Comparison of ENCODE assay signal across 9 mouse cellular contexts in the genomic region with DNA sequence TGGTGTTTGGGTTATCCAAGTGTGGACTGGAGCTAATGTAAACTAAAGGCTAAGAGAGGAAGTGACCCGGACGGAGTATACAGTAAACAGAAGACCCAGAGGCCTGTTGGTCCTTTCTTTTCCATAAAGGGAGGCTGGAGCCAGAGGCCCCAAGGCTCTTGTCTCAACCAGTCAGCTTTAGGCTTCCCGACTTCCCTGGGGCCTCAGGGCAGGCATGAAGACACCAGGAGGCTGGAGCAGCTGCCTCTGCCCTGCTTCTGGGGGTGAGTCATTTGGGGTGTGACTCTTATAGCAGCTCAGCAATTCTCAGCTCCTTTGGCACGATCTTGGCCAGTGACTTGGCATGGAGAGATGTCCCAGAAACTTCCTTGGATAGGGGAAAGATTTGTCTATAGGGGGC.
DNase-seq lines count a peak whose midpoint lies in the region; ATAC-seq lines count a peak whose summit lies in the region.
"Had no signal": no experiment of that assay in that cellular context is flagged by ENCODE, and none has a peak within 500 bp of the region (broad histone marks: within the 10 kb centered on the region; RNA-seq: fewer than 3 reads in every experiment).

No protein-coding gene starts in this region.

- no peak overlapping the region for H3K9ac ChIP-seq in limb, embryonic 15.5 days
- H3K9ac ChIP-seq in heart, embryonic 11.5 days (ENCODE audit: low read depth, low read length): no peak overlapping the region

- no peak for ATAC-seq in limb, embryonic 15.5 days (ENCODE audit: insufficient number of reproducible peaks, low FRiP score, low TSS enrichment, low read depth)
- ATAC-seq in heart, embryonic 11.5 days (replicated peaks; ENCODE audit: insufficient number of reproducible peaks, low FRiP score, low TSS enrichment): no peak
- ATAC-seq in erythroid progenitor cell, adult 5-6 weeks (replicated peaks; ENCODE audit: low FRiP score, poor library complexity, severe bottlenecking): no peak

- H3K4me2 ChIP-seq in limb, embryonic 15.5 days: no peak overlapping the region
- no peak overlapping the region for H3K4me2 ChIP-seq in heart, embryonic 11.5 days

- no peaks in the 10 kb centered on the region for H3K27me3 ChIP-seq in limb, embryonic 15.5 days
- H3K27me3 ChIP-seq in limb, embryonic 10.5 days (ENCODE audit: low read depth, poor library complexity, severe bottlenecking): no peaks in the 10 kb centered on the region
- H3K27me3 ChIP-seq in heart, embryonic 11.5 days (ENCODE audit: control insufficient read depth, insufficient read depth, low read length): no peaks in the 10 kb centered on the region

- no peak overlapping the region for H3K4me3 ChIP-seq in limb, embryonic 15.5 days
- H3K4me3 ChIP-seq in limb, embryonic 10.5 days: no peak overlapping the region
- no peak overlapping the region for H3K4me3 ChIP-seq in heart, embryonic 11.5 days (ENCODE audit: low read depth, low read length)

- 0 out of 2 replicates have a peak overlapping the region, but pooled peaks have one; percentile 33 for H3K27ac ChIP-seq in limb, embryonic 15.5 days
- H3K27ac ChIP-seq in limb, embryonic 10.5 days: no peak overlapping the region
- peak overlapping the region; percentile 62 for H3K27ac ChIP-seq in heart, embryonic 11.5 days (ENCODE audit: low read depth, low read length)

- peaks cover 8% of the 10 kb centered on the region; the same call in 1 of the 2 replicates for H3K36me3 ChIP-seq in limb, embryonic 15.5 days
- peaks cover 57% of the 10 kb centered on the region for H3K36me3 ChIP-seq in limb, embryonic 10.5 days
- peaks cover 5% of the 10 kb centered on the region; the same call in 1 of the 2 replicates for H3K36me3 ChIP-seq in heart, embryonic 11.5 days (ENCODE audit: control insufficient read depth, insufficient read depth, low read length)

- 21% methylated on average over 4 of the region's 4 CpGs for WGBS in limb, embryonic 15.5 days
- whole genome bisulfite sequencing in limb, embryonic 10.5 days: 32% methylated on average over 4 of the region's 4 CpGs
- 19% methylated on average over 4 of the region's 4 CpGs for WGBS in heart, embryonic 11.5 days (ENCODE audit: insufficient replicate concordance)

- H3K9me3 ChIP-seq in limb, embryonic 15.5 days: no peaks in the 10 kb centered on the region
- H3K9me3 ChIP-seq in limb, embryonic 10.5 days (replicated peaks): no peaks in the 10 kb centered on the region
- no peaks in the 10 kb centered on the region for H3K9me3 ChIP-seq in heart, embryonic 11.5 days (replicated peaks; ENCODE audit: control insufficient read depth, low read length)

- H3K4me1 ChIP-seq in limb, embryonic 15.5 days: peaks cover 28% of the 10 kb centered on the region; the same call in 1 of the 2 replicates
- H3K4me1 ChIP-seq in limb, embryonic 10.5 days: peaks cover 11% of the 10 kb centered on the region; the same call in 1 of the 2 replicates
- H3K4me1 ChIP-seq in heart, embryonic 11.5 days (ENCODE audit: control insufficient read depth, insufficient read depth, low read length): peaks cover 41% of the 10 kb centered on the region

- DNase-seq in limb, embryonic 10.5 days (ENCODE audit: low spot score): no peak
- peak; percentile 92 for DNase-seq in NIH3T3 (ENCODE audit: low read depth)
- peak; percentile 77 for DNase-seq in lung, postnatal 36 days
- no peak for DNase-seq in thymus, postnatal 4 days
- no peak for DNase-seq in layer of hippocampus, adult 11-12 months (ENCODE audit: low spot score)
- DNase-seq: cerebellum, postnatal 36 days had no signal

Comparison
In these comparisons a context has a peak if more than half of its experiments do, and no peak if none do; other contexts are left out.
1. DNase-seq: peak in NIH3T3 (single experiment) and lung, postnatal 36 days (single experiment); none in limb, embryonic 10.5 days (single experiment), thymus, postnatal 4 days (single experiment) and layer of hippocampus, adult 11-12 months (single experiment).